Mouse (Mus musculus) neutrophil, adult 59 days (primary cell): Measurements from ENCODE around the gene Mok. TPM values are rescaled to one million over a fixed set of nuclear protein-coding genes. Genes with fewer than 3 reads are reported as not detected.

ENCODE experiments used
- total RNA-seq, 2 experiments: library from RNA; stranded (reverse); gene quantifications; 1 replicate in 1 of 2; 2 replicates in 1 of 2; pipeline ENCODE4 v1.2.4; 2023

The Mok gene
- 1 to 10 TPM in 1 of 2 experiments, under 1 TPM in 1; 0.42 to 1.3 TPM for total RNA-seq

DNA sequence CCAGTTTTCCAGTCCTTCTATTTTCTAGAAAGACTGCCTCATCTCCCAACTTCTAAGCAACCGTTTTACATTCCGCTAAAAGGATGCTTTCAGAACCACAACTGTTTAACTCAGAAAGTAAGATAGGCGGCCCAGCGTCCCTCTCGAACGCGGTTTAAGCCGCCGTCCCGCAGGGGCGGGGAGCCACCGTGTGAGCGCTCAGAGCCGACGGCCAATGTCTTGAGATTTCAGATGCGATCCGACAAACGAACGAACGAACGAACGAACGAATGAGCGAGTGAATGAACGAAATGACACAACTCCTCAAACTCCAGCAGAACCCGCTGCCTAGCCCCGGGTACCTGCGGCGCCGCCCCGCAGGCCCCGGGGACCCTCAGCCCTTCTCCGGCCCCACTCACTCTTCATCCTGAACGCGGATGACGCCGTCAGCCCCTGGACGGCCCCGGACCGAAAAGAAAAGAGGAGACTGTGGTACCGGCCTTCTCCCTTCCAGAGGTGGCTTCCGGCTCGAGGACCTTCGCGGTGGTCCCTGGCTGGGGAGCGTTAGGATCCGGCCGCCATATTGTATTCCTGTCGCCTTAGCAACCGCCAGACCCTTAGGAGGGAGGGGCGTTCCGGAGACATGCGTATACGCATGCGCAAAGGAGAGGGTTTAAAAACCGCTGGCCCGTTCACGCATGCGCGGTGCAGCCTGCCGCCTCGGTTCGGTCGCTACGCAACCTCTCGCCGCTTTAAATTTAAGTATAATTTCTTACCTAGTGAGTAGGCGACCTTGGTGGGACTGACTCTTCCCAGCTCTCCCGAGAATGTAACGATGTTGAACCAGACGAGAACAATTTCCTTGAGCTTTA is at the start of gene Mok:
Gene Mok (minus strand): TSS at position 592 of the 851 bp plus-strand sequence.

DNA sequence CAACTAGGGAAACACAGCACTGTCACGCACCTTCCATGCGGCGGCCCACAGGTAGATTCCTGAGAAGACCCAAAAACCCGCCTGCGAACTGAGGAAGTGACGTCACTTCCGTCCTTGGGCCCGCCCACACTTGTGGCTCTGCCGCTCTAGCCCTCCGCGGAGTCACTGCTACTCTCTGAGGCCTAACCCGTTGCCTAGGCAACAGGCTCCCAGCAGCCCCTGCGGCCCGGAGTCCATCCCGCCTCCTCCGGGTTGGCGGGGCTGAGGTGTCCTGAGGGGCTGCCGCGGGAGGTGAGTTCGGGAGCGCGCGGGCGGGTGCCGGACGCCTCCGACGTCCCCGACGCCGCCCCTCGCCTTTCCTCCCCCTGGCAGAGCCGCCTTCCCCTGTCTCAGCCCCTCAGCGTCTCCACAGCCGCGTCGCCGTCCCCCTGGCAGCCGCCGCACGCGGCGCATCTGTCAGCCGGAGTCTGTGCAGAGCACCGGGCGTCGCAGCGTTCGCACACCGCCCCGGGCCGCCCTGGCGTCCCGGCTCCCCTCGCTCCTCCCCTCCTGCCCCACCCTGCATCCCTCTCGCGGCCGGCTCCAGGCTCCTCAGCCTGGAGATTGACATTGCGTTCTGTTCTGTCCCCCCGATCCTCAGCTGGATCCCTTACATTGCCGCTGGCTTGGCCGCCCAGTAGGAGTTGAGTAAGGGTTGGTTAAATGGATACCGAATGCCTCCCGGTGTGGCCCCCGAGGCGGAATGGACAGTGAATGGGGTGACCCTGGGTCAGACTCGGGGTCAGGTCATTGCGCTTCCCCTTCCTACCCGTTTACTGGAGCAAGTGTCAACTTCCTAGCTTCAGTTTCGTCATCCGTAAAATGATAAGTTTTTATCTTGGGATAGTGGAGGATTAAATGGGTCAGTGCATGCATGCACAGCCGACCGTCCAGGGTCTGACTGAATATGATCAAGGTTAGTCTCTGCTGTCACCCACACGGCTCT is 48.6 kb upstream of the Mok start, which contains the start of the genes Cinp and Tecpr2:
Gene Cinp (minus strand): TSS at position 110 of the 985 bp plus-strand sequence.
Gene Tecpr2 (plus strand): TSS at position 229 of the 985 bp plus-strand sequence.

DNA sequence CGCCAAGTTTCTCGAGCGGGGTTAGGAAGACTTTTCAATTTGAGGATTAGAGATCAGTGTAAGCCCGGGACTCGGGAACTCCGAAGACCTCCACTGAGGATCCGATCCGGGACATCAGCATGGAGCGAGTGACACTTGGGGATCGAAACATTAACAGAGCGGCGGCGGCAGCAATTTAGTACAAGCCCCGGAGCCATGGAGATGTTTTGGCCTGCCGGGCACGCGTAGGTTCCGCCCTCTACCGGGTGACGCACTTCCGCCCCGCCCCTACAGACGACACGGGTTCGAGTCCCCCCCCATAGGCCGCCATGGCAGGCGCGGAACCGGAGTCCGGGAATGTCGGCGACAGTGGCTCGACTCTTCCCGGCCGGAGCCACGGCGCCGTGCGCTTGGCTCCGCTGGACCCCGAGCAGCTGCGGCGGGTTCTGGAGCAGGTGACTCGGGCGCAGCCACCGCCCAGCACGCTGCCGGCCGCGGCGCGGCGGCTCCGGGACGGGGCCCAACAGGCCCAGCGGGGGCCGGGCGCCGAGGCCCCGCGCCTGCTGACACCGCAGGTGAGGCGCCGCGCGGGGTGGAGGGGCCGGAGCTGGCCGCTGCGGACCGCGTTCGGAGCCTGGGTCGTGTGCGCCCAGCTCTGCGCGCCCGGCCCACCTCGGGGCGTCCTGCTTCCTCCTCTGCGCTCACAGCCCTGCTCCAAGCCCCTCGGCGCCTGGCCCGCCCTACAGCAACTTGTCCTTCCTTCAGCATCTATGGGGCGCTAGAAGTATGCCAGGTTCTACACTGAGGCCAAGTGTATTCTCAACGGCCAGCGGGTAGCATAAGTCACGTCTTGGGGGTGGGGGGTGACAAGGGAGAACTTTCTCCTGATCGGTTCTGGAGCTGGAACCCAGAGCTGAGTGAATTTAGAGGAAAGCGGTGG is 9.5 kb upstream of the Mok start, which contains the start of gene Zfp839:
Gene Zfp839 (plus strand): TSS at position 244 of the 919 bp plus-strand sequence.

Other genes with a start within 250 kb of the Mok start
- 100 to 1,000 TPM; 103 to 104 TPM for gene Dync1h1, start 239.5 kb downstream of the Mok start, total RNA-seq
- gene 1700001K19Rik, start 158.3 kb downstream of the Mok start, total RNA-seq: not detected
- gene Hsp90aa1, start 138.2 kb downstream of the Mok start, total RNA-seq: 100 to 1,000 TPM; 232 to 242 TPM
- 10 to 100 TPM; 44.6 to 48.2 TPM for gene Wdr20, start 103.0 kb downstream of the Mok start, total RNA-seq
- gene Zfp839, start 9.3 kb upstream of the Mok start, total RNA-seq: 1 to 10 TPM; 4.4 to 6.8 TPM
- gene Cinp, start 48.2 kb upstream of the Mok start, total RNA-seq: 10 to 100 TPM; 14.4 to 17.9 TPM
- gene Tecpr2, start 48.3 kb upstream of the Mok start, total RNA-seq: 1 to 10 TPM; 5.8 to 6.0 TPM
- 10 to 100 TPM; 25.3 to 40.2 TPM for gene Ankrd9, start 138.1 kb upstream of the Mok start, total RNA-seq
- gene Rcor1, start 198.4 kb upstream of the Mok start, total RNA-seq: 10 to 100 TPM; 39.4 to 41.0 TPM